Mouse (Mus musculus): ENCODE measurements around the gene Gm42742. TPM values are rescaled to one million over a fixed set of nuclear protein-coding genes. Genes with fewer than 3 reads are reported as not detected.

Gene Gm42742
- polyA plus RNA-seq, 1 experiment: 20.8 TPM

DNA sequence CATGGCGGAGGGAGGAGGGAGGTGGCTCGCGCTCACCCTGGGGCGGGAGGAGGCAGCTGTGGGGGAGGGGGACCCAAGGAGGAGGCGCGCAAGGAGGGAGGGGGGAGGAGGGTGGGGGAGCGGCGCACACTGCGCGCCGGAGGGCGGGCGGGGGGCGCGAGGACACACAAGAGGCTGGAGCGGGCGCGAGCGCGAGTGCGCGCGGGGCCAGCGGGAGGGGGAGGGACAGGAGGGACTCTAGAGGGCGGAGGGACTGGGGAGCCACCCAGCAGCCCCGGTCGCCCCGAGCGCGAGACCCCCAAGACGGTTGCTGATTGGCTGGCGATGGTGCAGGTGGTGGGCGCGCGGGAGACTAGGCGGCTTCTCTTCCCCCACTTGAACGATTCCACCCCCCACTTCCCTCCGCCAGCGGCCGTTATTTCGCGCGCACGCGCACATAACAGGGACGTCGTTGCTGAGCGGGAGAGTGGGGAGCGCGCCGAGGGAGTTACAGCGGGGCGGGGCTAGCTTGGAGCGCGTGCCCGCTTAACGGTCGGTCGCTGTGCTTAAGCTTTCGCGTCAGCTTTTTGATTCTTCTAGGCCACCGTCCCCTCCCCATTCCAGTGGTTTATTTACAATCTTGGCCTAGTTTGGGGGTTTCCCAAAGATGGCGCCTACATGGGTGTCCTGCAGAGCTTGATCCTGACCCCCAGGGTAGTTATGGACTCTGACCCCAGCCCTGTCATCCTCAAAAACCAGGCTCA is 6.3 kb upstream of the Gm42742 start, which contains the start of gene Maz:
Maz (minus strand) TSS at position 54 of the 743 bp plus-strand sequence.
- Histone ChIP-seq H3K9me3 (ENCODE audit: control insufficient read depth, low read length) (no peaks in the 10 kb centered on the region), H3K36me3 (ENCODE audit: control insufficient read depth) (peaks cover 85% of the 10 kb centered on the region), H3K4me3 (replicated peaks) (peak within 1 kb of the TSS; percentile 94), H3K4me1 (ENCODE audit: control insufficient read depth) (peaks cover 78% of the 10 kb centered on the region), H3K27me3 (ENCODE audit: control insufficient read depth) (no peaks in the 10 kb centered on the region)
- TF ChIP-seq GATA1 (IDR thresholded peaks at IDR 0.05; ENCODE audit: low read length): no peak
- no peak for TF ChIP-seq TAL1 (IDR thresholded peaks at IDR 0.05; ENCODE audit: low read length)

- H3K4me1 ChIP-seq (ENCODE audit: control insufficient read depth): peaks cover 80% of the 10 kb centered on the region
Observed at GRCm38 (mm10) chr7:127026616-127026983, 5.7 kb upstream of the Gm42742 start.

GRCm38 (mm10) chr7:127026161-127026600 is 5.3 kb upstream of the Gm42742 start:
- peaks cover 80% of the 10 kb centered on the region for H3K4me1 ChIP-seq (ENCODE audit: control insufficient read depth)
- peak overlapping the region; percentile 94 for H3K4me3 ChIP-seq (replicated peaks)
- H3K9me3 ChIP-seq (ENCODE audit: control insufficient read depth, low read length): no peaks in the 10 kb centered on the region
- H3K36me3 ChIP-seq (ENCODE audit: control insufficient read depth): peaks cover 85% of the 10 kb centered on the region
- H3K27me3 ChIP-seq (ENCODE audit: control insufficient read depth): peaks cover 2% of the 10 kb centered on the region; the same call in 1 of the 2 replicates
- TF ChIP-seq GATA1 (IDR thresholded peaks at IDR 0.05; ENCODE audit: low read length) (no peak), TAL1 (IDR thresholded peaks at IDR 0.05; ENCODE audit: low read length) (no peak)

More at GRCm38 (mm10) chr7:127026616-127026983, 5.7 kb upstream of the Gm42742 start:
- H3K27me3 ChIP-seq (ENCODE audit: control insufficient read depth): no peaks in the 10 kb centered on the region
- no peak for TF ChIP-seq TAL1 (IDR thresholded peaks at IDR 0.05; ENCODE audit: low read length)
- no peak for TF ChIP-seq GATA1 (IDR thresholded peaks at IDR 0.05; ENCODE audit: low read length)
- peak overlapping the region; percentile 94 for H3K4me3 ChIP-seq (replicated peaks)
- H3K9me3 ChIP-seq (ENCODE audit: control insufficient read depth, low read length): no peaks in the 10 kb centered on the region
- peaks cover 85% of the 10 kb centered on the region for H3K36me3 ChIP-seq (ENCODE audit: control insufficient read depth)

GRCm38 (mm10) chr7:127025556-127026160 is 4.8 kb upstream of the Gm42742 start:
- Histone ChIP-seq H3K9me3 (ENCODE audit: control insufficient read depth, low read length) (no peaks in the 10 kb centered on the region), H3K4me3 (replicated peaks) (peak overlapping the region; percentile 94), H3K4me1 (ENCODE audit: control insufficient read depth) (peaks cover 80% of the 10 kb centered on the region), H3K36me3 (ENCODE audit: control insufficient read depth) (peaks cover 80% of the 10 kb centered on the region), H3K27me3 (ENCODE audit: control insufficient read depth) (peaks cover 5% of the 10 kb centered on the region)
- TF ChIP-seq TAL1 (IDR thresholded peaks at IDR 0.05; ENCODE audit: low read length) (no peak), GATA1 (IDR thresholded peaks at IDR 0.05; ENCODE audit: low read length) (no peak)

DNA sequence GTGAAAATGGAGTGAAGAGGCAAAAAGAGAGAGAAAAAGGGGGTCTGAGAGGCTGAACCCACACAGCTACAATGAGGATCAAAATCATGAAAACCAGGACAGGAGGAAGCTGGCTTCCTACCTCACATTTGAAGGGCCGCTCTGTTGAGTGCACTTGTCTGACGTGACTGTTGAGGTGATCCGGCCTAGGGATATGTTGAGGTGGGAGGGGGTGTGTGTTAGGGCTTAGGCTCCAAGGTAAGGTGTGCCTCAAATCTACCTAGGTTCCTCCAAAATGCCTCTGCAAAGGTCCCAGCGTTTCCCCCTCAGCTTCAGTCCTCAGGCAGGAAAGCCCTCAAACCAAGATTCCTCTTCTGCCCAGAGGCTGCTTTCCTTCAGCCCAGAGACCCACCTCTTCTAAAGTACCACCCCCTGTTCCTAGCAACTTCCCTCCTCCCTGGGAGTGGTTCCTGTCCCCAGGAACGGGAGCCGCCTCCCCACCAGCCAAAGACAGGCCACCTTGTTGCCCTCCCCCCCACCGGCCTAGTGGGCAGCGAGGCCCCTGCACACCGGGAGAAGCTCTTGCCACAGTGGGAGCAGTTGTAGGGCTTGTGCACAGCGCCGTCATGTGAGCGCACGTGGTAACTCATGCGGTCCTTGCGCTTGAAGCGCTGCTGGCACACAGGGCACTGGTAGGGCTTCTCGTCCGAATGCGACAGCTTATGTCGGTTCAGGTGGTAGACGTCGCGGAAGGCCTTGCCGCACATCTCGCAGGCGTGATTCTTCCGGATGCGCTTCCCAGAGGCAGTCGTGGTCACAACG is 4.1 kb upstream of the Gm42742 start:
- Histone ChIP-seq H3K27me3 (ENCODE audit: control insufficient read depth) (peaks cover 7% of the 10 kb centered on the region), H3K36me3 (ENCODE audit: control insufficient read depth) (peaks cover 73% of the 10 kb centered on the region), H3K4me1 (ENCODE audit: control insufficient read depth) (peaks cover 76% of the 10 kb centered on the region), H3K4me3 (replicated peaks) (peak overlapping the region; percentile 94), H3K9me3 (ENCODE audit: control insufficient read depth, low read length) (no peaks in the 10 kb centered on the region)
- TF ChIP-seq GATA1 (IDR thresholded peaks at IDR 0.05; ENCODE audit: low read length) (no peak), TAL1 (IDR thresholded peaks at IDR 0.05; ENCODE audit: low read length) (no peak)

GRCm38 (mm10) chr7:127023896-127024690 is 3.2 kb upstream of the Gm42742 start:
- peaks cover 71% of the 10 kb centered on the region for H3K4me1 ChIP-seq (ENCODE audit: control insufficient read depth)
- peaks cover 64% of the 10 kb centered on the region for H3K36me3 ChIP-seq (ENCODE audit: control insufficient read depth)

DNA sequence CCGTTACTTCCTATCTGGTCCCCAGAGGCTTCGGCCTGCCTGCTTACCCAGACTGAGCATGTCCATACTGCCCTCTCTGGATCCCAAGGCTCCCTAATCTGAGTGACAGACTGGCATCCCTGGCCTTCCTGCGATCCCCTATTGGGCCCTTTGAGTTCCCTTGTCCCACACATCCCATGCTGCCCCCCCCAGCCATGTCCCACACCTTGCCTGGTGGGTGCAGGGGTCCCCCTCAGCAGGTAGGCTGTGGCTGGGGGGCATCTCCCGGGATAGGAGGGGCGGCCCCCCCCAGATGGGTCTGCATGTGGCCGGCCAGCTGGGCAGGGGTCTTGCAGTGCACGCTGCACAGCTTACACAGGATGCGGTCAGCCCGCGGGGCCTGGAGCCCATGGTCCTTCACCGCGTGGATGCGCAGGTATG is 2.4 kb upstream of the Gm42742 start:
- Histone ChIP-seq H3K27me3 (ENCODE audit: control insufficient read depth) (peaks cover 7% of the 10 kb centered on the region), H3K9me3 (ENCODE audit: control insufficient read depth, low read length) (no peaks in the 10 kb centered on the region), H3K4me3 (replicated peaks) (peak overlapping the region; percentile 94), H3K4me1 (ENCODE audit: control insufficient read depth) (peaks cover 63% of the 10 kb centered on the region), H3K36me3 (ENCODE audit: control insufficient read depth) (peaks cover 56% of the 10 kb centered on the region)
- no peak for TF ChIP-seq GATA1 (IDR thresholded peaks at IDR 0.05; ENCODE audit: low read length)
- TF ChIP-seq TAL1 (IDR thresholded peaks at IDR 0.05; ENCODE audit: low read length): no peak

More at GRCm38 (mm10) chr7:127023896-127024690, 3.2 kb upstream of the Gm42742 start:
- H3K27me3 ChIP-seq (ENCODE audit: control insufficient read depth): peaks cover 7% of the 10 kb centered on the region
- peak overlapping the region; percentile 94 for H3K4me3 ChIP-seq (replicated peaks)
- no peak for TF ChIP-seq GATA1 (IDR thresholded peaks at IDR 0.05; ENCODE audit: low read length)
- H3K9me3 ChIP-seq (ENCODE audit: control insufficient read depth, low read length): no peaks in the 10 kb centered on the region

- Histone ChIP-seq H3K4me1 (ENCODE audit: control insufficient read depth) (peaks cover 62% of the 10 kb centered on the region), H3K4me3 (replicated peaks) (peak overlapping the region; percentile 94), H3K36me3 (ENCODE audit: control insufficient read depth) (peaks cover 50% of the 10 kb centered on the region), H3K9me3 (ENCODE audit: control insufficient read depth, low read length) (no peaks in the 10 kb centered on the region), H3K27me3 (ENCODE audit: control insufficient read depth) (peaks cover 7% of the 10 kb centered on the region)
- TF ChIP-seq TAL1 (IDR thresholded peaks at IDR 0.05; ENCODE audit: low read length): no peak
Observed at GRCm38 (mm10) chr7:127022528-127023271, 1.8 kb upstream of the Gm42742 start.

Measured in erythroblast, embryonic 14.5 days (primary cell).